Mouse (Mus musculus) embryonic fibroblast, embryonic 13.5 days (primary cell): ENCODE data around the gene Ncapd2. TPM values are rescaled to one million over a fixed set of nuclear protein-coding genes. Genes with fewer than 3 reads are reported as not detected.
A peak's percentile ranks its signal among the peaks of the same experiment; 100 is the strongest.

ENCODE experiments used
- H3K27ac ChIP-seq: 2 replicates; pipeline ENCODE4 v1.5.1; 2012; ENCODE audit warnings: low read length, control low read depth, inconsistent platforms; ENCODE audit not compliant: insufficient read depth
- H3K4me1 ChIP-seq: 2 replicates; pipeline ENCODE4 v1.6.1; 2011; ENCODE audit warnings: low read length; ENCODE audit not compliant: control insufficient read depth, insufficient read depth
- H3K4me3 ChIP-seq: 2 replicates; pipeline ENCODE4 v1.5.1; 2011; ENCODE audit warnings: mild to moderate bottlenecking, control low read depth, low read length; ENCODE audit not compliant: insufficient read depth
- CTCF ChIP-seq: IDR thresholded peaks from 2 replicates; pipeline ENCODE4 v1.5.1; 2011; ENCODE audit warnings: mild to moderate bottlenecking, control low read depth, low read length, moderate library complexity, borderline replicate concordance; ENCODE audit not compliant: insufficient read depth
- POLR2A ChIP-seq: IDR thresholded peaks from 2 replicates; pipeline ENCODE4 v1.6.1; 2011; ENCODE audit warnings: low read depth, mild to moderate bottlenecking, control low read depth, low read length, moderate library complexity
- polyA plus RNA-seq: library from polyadenylated mRNA; stranded (reverse); fragments of >200 nt; gene quantifications from 2 replicates; pipeline ENCODE4 v1.2.4, GENCODE M21; 2011; ENCODE audit warnings: low read depth; ENCODE audit not compliant: missing spikeins, insufficient read length

Ncapd2 gene
- polyA plus RNA-seq, 1 experiment, result 137 TPM

GRCm38 (mm10) chr6:125160854-125161760, 30.4 kb downstream of the Ncapd2 start:
- H3K4me3 ChIP-seq, result no peak overlapping the region
- TF ChIP-seq CTCF, result no peak
- TF ChIP-seq POLR2A, result peak; percentile 69
- peak overlapping the region; percentile 10; the same call in 1 of the 2 replicates for H3K27ac ChIP-seq
- H3K4me1 ChIP-seq, result peaks cover 7% of the 10 kb centered on the region; the same call in 1 of the 2 replicates

- no peak; the same call in none of the 2 replicates for TF ChIP-seq POLR2A
- TF ChIP-seq CTCF, result no peak
- peak overlapping the region; percentile 10; the same call in 1 of the 2 replicates for H3K27ac ChIP-seq
- H3K4me3 ChIP-seq, result no peak overlapping the region
- peaks cover 7% of the 10 kb centered on the region; the same call in 1 of the 2 replicates for H3K4me1 ChIP-seq
These were observed 31.0 kb downstream of the Ncapd2 start for GRCm38 (mm10) chr6:125160558-125160853.

GRCm38 (mm10) chr6:125159773-125160557, 31.5 kb downstream of the Ncapd2 start:
- peak overlapping the region; percentile 10; the same call in 1 of the 2 replicates for H3K27ac ChIP-seq
- H3K4me1 ChIP-seq, result peaks cover 7% of the 10 kb centered on the region; the same call in 1 of the 2 replicates
- no peak for TF ChIP-seq POLR2A
- TF ChIP-seq CTCF, result no peak
- no peak overlapping the region for H3K4me3 ChIP-seq

- no peak overlapping the region for H3K4me3 ChIP-seq
- H3K4me1 ChIP-seq, result peaks cover 7% of the 10 kb centered on the region; the same call in 1 of the 2 replicates
- no peak overlapping the region for H3K27ac ChIP-seq
- TF ChIP-seq CTCF (no peak), POLR2A (no peak)
These were observed 32.5 kb downstream of the Ncapd2 start for GRCm38 (mm10) chr6:125158944-125159492.

- H3K4me3 ChIP-seq, result no peak overlapping the region
- no peak for TF ChIP-seq CTCF
- 0 out of 2 replicates have a peak, but pooled peaks have one; percentile 2 for TF ChIP-seq POLR2A
- peaks cover 7% of the 10 kb centered on the region; the same call in 1 of the 2 replicates for H3K4me1 ChIP-seq
- H3K27ac ChIP-seq, result no peak overlapping the region
These were observed 34.4 kb downstream of the Ncapd2 start for GRCm38 (mm10) chr6:125156903-125157614.

GRCm38 (mm10) chr6:125156491-125156890, 35.0 kb downstream of the Ncapd2 start:
- TF ChIP-seq POLR2A (no peak), CTCF (no peak)
- H3K4me3 ChIP-seq, result no peak overlapping the region
- peaks cover 7% of the 10 kb centered on the region; the same call in 1 of the 2 replicates for H3K4me1 ChIP-seq
- no peak overlapping the region for H3K27ac ChIP-seq

- H3K4me1 ChIP-seq, result peaks cover 2% of the 10 kb centered on the region; the same call in 1 of the 2 replicates
- H3K4me3 ChIP-seq, result no peak overlapping the region
- TF ChIP-seq CTCF (no peak), POLR2A (no peak)
- no peak overlapping the region for H3K27ac ChIP-seq
These were observed 36.2 kb downstream of the Ncapd2 start for GRCm38 (mm10) chr6:125155262-125155661.

GRCm38 (mm10) chr6:125154550-125154949, 37.0 kb downstream of the Ncapd2 start:
- H3K4me3 ChIP-seq, result no peak overlapping the region
- H3K27ac ChIP-seq, result no peak overlapping the region
- no peaks in the 10 kb centered on the region for H3K4me1 ChIP-seq
- no peak for TF ChIP-seq POLR2A
- peak; percentile 10; the same call in 1 of the 2 replicates for TF ChIP-seq CTCF

GRCm38 (mm10) chr6:125153682-125154081, 37.8 kb downstream of the Ncapd2 start:
- Histone ChIP-seq H3K4me3 (no peak overlapping the region), H3K27ac (no peak overlapping the region), H3K4me1 (no peaks in the 10 kb centered on the region)
- TF ChIP-seq CTCF (no peak), POLR2A (no peak)
